Mouse (Mus musculus) induced T-regulatory cell, adult 2 months (primary cell): ENCODE measurements around the gene Pdzd9.
"Not testable (repeated sequence)": the region's sequence is repeated elsewhere in the genome, so short reads cannot be mapped to it uniquely, and the experiment has no call there.

ENCODE experiments used
- DNase-seq: peaks from one replicate; pipeline ENCODE4 v3.0.0-alpha.2; 2012; ENCODE audit warnings: low read depth

Pdzd9 gene

GRCm38 (mm10) chr7:120670153-120670875, at the start of gene Pdzd9:
TSS of gene Pdzd9 (minus strand) at chr7:120670343.
- peak; percentile 79 for DNase-seq

- no peak for DNase-seq
These were observed 47.1 kb upstream of the Pdzd9 start for GRCm38 (mm10) chr7:120717261-120717660.

DNA sequence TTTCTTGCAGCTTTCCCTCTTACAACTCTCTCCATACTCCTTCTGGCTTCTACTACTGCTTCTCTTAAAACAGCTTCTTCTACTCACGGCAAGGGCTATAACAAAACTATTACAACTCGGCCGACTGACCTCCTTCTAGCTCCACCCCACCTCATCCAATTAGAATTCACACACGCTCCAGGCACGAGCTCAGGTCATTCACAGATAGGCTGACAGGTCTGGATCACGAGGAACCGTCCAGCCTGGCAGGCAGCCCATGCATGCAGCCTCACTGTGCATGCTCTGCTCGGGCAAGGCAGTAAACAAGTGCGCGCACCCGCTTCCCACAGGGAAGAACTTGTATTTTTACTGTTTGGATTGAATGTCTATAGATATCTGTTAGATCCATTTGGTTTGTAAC, 43.8 kb upstream of the Pdzd9 start:
- DNase-seq, result not testable (repeated sequence)

GRCm38 (mm10) chr7:120713225-120713624, 43.1 kb upstream of the Pdzd9 start:
- DNase-seq, result no peak

- DNase-seq, result no peak
These were observed 41.9 kb upstream of the Pdzd9 start for GRCm38 (mm10) chr7:120712071-120712470.

GRCm38 (mm10) chr7:120703888-120704287, 33.7 kb upstream of the Pdzd9 start:
- DNase-seq, result no peak

- DNase-seq, result peak; percentile 64
These were observed 29.4 kb upstream of the Pdzd9 start for GRCm38 (mm10) chr7:120699586-120699985.

GRCm38 (mm10) chr7:120696331-120696730, 26.2 kb upstream of the Pdzd9 start:
- no peak for DNase-seq

- DNase-seq, result no peak
These were observed 25.5 kb upstream of the Pdzd9 start for GRCm38 (mm10) chr7:120695641-120696040.

DNA sequence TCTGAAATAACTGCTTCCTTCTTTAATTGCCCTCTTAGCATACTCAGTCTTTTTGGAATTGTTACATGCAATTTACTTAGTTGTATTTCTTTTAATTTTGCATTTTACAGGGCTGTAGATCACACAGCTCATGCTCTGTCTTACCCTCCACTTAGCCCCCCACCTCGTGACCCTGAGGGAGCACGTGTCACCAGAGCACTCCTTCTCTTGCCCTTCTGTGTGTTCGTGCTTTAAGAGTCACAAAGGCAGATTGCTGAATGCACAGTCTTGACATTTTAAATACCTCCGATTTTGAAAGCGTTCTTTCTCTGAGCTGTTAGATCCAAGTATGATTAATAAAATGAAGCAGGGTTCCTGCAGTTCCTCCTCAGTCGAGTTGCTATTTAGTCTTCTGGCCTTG, 25.1 kb upstream of the Pdzd9 start:
- DNase-seq, result no peak

DNA sequence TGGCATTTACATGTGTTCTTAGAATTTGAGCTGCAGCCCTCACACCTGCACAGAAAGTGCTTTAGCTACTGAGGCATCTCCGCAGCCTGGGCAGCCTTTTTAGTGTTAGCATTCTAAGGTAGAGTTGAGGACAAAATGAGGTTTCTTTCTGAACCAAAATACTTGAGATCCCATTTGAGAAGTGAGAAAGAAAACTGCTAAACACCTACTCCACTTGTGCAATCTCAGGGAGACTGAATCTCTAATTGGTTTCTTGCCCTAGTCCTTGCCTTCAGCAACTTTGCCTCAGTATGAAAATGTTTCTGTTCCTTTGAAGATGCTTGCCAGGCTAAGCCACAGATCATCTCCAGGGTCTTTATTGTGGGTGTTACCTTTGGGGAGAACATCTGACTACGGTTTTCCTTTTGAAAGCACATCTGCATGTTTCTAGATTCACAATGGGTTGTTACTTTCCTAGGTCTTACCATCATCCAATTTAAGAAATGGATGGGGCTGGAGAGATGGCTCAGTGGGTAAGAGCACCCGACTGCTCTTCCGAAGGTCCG, 23.8 kb upstream of the Pdzd9 start:
- DNase-seq, result no peak

GRCm38 (mm10) chr7:120690634-120691033, 20.5 kb upstream of the Pdzd9 start:
- peak; percentile 55 for DNase-seq

DNA sequence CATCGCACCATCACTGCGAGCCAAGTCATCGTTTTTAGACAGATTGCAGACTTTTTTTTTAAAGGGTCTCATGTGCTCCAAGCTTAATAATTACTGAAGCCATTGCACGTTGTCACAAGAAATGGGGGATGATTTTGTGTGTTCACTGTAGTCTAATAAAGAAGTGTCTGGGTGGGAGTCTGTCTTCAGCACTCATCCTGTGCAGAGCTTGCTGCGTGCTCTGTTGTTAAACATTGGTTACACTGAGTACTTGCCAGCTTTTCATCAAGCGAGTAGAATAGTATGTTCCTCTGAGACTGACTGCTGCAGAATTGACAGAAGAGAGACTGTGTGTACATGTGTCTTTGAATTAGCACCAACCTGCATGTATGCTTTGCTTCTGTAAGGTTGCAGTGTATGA, 15.1 kb upstream of the Pdzd9 start:
- DNase-seq, result no peak

DNA sequence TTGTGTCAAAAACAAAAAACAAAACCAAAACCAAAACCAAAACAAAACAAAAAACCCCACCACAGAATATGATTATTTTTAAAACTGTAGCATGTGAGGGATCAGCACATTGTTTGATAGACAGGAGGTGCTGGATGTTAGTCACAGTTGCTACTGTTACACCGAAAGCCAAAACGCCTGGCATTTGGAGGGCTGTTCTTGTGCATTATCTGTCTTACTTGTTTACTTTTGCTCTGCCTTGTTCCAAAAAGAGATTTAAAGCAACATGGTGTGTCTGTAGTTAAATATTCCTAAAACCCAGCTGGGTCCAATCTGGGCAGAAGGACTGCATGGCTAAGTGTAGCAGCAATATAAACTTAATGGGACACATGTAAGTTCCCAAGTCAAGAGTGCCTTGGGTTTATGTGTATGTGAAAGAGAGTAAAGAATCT, 14.6 kb upstream of the Pdzd9 start:
- DNase-seq, result peak; percentile 57

DNA sequence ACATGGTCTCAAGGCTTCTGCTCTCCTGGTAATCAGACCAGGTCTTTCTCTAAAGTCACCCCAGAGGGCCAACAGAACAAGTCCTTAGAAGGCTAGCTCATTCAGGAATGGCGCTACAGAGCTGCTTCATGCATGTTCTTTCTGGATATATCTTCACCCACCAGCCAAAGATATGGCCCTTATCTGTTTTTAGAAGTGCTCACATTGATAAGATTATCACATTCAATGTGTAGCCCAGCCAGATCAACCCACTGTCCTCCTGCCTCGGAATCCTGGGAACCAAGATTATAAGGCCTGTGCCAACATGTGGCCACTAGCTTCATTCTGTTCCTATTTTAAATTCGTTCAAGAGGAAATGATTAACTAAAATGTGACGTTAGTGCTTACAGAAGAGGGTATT, 11.9 kb upstream of the Pdzd9 start:
- no peak for DNase-seq

GRCm38 (mm10) chr7:120679023-120679422, 8.9 kb upstream of the Pdzd9 start:
- peak; percentile 20 for DNase-seq

GRCm38 (mm10) chr7:120677764-120678531, 7.8 kb upstream of the Pdzd9 start:
- peak; percentile 52 for DNase-seq

DNA sequence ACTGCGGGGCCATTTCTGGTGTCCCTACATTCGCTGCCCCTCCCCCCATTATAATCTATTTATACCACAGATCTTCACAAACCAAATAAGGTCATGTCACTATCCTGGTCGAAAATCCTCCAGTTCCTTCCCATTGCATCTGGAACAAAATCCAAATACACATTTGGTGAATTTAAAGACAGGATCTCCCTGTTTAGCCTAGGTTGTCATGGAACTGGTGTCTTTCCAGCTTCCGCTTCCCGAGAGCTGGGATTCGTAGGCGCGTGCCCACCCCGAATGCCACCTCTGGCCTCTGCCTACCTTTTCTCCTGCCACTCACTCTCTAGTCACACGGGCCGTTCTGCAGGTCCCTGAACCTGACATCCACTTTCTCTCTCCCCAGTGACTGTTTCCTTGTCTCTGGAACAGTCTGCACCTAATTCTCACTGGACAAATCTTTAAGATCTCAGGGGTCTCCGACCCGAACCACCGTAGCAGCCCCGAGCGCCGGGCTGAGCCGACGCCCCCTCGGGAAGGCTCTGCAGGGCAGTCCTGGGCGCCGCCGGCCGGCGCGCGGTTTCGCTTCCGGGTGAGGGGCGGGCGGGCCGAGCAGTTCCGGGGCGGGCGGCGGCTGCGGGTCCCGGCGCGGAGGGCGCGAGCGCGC, 7.0 kb upstream of the Pdzd9 start, which contains the start of gene Mosmo:
Mosmo (plus strand) TSS at position 618 of the 643 bp plus-strand sequence.
- DNase-seq, result peak; percentile 83

- no peak for DNase-seq
These were observed 1.1 kb upstream of the Pdzd9 start for GRCm38 (mm10) chr7:120671271-120671670.

GRCm38 (mm10) chr7:120662079-120662478, 8.1 kb downstream of the Pdzd9 start:
- DNase-seq, result no peak

GRCm38 (mm10) chr7:120647849-120648248, 22.3 kb downstream of the Pdzd9 start:
- no peak for DNase-seq

GRCm38 (mm10) chr7:120643217-120643616, 26.9 kb downstream of the Pdzd9 start:
- DNase-seq, result peak; percentile 39
